Mouse (Mus musculus): ENCODE data around the gene Morc4.

DNA sequence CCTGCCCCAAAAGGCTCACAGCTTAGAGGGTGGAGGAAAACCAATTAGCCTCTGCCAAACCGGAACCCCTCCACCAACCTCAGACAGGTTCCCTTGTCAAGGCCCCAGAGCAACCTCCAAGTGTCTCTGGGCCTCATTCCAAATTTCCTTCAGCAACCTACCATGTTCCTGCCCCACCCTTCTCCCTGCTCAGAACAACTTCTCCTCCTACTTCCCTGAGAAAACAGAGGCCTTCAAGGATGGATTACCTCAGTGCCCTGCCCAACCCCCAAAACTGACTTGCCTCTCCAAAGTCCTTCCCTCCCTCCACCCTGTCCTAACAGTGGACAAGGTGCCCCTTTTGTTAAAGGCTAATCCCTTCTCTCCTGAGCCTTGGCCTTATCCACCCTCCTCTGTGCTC, 85.7 kb downstream of the Morc4 start:
- no peak for TF ChIP-seq CTCF (IDR thresholded peaks at IDR 0.05; ENCODE audit: low read depth)
- no peak for TF ChIP-seq EP300 (IDR thresholded peaks at IDR 0.05; ENCODE audit: low read depth)

Measured in liver, postnatal 0 days (tissue).